Mouse (Mus musculus) ES-CJ7 (cell line): ENCODE measurements around the gene Rin2.
A peak's percentile ranks its signal among the peaks of the same experiment; 100 is the strongest.

Experiments used
- DNase-seq: peaks from one replicate; pipeline ENCODE4 v3.0.0; 2011; ENCODE audit warnings: low read depth, low spot score

Rin2 gene

DNA sequence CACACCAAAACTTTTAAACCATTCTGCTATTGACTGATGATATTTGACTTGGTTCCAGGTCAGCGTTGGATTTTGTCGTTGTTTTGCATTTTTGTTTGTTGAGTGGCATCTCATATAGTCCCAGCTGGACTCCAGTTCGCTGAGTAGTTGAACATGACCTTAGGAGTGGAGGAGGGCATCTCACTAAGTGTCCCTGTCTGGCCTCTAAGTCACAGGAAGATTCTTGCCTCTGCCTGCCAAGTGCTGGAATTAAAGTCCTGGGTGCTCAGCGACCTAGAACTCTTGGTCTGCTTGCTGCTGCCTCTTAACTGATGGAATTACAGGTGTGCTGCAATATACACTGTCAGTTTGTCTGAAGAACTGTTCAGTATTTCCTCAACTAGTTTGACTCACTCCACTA lies 154.2 kb downstream of the Rin2 start:
- no peak for DNase-seq

GRCm38 (mm10) chr2:145830417-145830816 lies 155.4 kb downstream of the Rin2 start:
- no peak for DNase-seq

DNA sequence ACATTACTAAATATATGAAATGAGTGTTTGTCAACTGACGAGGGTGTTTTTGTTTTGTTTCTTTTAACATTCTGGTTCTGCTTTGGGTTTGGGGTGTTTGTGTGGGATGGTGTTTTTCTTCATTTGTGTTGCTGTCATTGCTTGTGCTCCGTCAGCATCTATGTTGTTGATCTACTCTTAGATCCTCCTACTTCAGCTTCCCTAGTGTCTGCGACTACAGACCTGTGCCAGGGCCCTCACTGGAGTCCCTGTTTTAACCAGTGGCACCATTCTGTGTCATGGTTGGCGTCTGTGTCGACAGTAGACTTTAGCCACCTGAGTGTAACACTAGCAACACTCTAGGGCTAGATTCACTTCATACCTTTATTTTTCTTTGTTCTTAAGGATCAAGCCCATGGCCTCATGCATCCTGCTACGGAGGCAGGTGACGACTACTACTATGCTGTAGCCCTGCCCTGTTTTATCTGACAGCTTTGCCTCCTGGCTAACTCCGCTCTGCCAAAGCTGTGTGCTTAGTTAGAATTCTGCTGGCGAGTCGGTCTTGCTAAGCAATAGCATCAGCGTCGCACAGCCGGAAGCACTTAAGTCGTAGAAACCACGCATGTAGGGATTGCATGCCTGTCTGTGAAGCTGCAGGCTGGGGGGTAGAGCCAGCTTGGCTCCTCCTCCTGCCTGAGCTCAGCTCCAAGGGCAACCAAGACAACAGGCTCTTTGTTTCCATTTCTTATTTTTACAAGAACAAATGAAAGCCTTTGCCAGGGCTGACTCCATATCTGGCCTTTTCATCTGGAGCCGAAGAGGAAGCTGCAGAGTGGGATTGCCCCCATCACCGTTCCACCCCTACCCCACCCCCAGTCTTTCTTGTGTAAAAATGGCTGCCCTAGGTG lies 157.2 kb downstream of the Rin2 start:
- DNase-seq: peak; percentile 38

- no peak for DNase-seq
Observed at GRCm38 (mm10) chr2:145832836-145833221, 157.8 kb downstream of the Rin2 start.

- DNase-seq: no peak
Observed at GRCm38 (mm10) chr2:145833341-145833740, 158.3 kb downstream of the Rin2 start.

DNA sequence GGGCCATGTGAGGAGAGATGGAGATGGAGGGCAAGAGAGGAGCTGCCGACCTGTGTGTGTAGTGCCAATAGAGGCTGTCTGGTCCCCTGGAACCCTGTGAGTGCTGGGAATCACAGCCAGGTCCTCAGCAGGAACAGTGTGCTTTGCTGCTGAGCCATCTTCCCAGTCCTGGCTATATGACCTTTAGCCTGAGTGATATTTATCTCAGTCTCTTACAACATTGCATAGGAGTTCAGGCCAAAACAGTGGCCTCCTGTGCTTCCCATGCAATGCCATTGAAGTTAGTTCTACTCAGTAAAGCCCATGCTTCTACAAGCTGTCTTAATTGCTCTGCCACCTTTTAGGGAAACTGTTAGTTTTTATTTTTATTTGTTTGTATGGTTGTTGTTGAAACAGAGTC lies 160.9 kb downstream of the Rin2 start:
- no peak for DNase-seq

- no peak for DNase-seq
Observed at GRCm38 (mm10) chr2:145838675-145839074, 163.7 kb downstream of the Rin2 start.

DNA sequence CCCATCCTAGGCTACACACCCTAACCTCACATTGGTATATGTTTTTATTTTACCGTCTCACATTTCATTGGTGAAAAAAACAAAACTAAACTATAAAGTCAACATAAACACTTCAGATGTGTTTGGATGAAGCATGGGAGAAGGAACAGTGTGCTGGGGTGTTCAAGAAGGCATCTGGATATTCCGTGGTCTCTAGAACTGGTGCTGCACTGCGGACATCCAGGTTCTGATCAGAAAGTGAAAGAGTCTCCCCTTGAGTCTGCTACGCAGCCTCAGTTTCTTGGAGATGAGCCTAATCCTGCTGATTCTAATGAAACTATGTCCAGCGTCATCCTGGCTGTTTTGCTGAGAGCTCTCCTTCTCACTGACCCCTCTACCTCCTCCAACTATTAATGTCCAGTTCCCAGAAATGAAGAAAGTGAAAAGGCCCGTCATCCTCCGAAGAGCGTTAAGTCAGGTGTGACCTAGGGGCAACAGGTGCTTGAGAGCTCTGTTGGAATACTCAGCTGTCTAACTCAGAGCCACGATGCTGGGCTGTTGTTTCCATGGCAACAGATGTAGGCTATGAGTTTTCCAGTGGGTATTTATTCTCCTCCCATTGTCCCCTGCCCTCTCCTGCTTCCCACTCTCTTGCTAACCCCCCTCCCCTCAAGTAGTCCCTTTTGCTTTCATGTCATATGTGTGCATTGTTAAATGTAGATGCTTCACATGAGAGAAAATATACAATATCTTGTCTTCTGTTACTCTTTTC lies 164.7 kb downstream of the Rin2 start:
- no peak for DNase-seq

DNA sequence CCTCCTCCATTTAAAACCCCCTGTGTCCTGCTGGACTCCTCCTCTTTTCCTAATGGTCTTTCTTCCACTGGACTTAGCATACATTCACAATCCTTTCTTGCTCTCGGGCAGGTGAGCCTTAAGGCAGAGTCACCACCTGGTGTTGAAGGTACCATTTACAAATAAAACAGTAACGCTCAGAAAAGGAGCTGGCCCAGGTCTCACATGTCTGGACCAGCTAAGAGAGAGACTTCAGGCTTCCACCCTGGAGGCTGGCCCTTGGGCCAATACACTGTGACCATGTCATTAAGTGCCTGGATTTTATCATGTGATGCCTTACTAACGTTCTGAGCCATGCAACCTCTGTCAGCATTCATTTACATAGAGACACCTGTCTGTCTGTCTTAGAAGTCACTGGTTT lies 165.3 kb downstream of the Rin2 start:
- no peak for DNase-seq

- DNase-seq: no peak
Observed at GRCm38 (mm10) chr2:145840910-145841870, 166.2 kb downstream of the Rin2 start.

DNA sequence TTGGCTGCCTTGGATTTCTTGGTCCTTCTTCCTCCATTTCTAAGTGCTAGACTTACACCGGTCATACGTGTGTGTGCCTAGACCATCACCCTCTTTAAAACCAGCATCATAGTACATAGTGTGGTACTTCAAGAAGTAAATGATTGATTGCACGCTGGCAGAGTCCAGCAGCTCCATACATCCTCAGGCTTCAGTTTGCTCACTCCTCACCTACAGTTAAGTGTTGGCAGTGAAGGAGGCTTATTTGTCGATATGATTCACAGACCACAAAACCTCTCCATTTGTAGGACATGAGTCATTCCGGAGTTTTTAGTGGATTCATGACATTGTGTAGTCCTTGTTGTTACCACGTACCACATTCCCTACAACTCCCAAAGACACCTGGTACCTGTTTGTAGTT lies 168.3 kb downstream of the Rin2 start:
- DNase-seq: no peak

GRCm38 (mm10) chr2:145846595-145846994 lies 171.6 kb downstream of the Rin2 start:
- DNase-seq: no peak

DNA sequence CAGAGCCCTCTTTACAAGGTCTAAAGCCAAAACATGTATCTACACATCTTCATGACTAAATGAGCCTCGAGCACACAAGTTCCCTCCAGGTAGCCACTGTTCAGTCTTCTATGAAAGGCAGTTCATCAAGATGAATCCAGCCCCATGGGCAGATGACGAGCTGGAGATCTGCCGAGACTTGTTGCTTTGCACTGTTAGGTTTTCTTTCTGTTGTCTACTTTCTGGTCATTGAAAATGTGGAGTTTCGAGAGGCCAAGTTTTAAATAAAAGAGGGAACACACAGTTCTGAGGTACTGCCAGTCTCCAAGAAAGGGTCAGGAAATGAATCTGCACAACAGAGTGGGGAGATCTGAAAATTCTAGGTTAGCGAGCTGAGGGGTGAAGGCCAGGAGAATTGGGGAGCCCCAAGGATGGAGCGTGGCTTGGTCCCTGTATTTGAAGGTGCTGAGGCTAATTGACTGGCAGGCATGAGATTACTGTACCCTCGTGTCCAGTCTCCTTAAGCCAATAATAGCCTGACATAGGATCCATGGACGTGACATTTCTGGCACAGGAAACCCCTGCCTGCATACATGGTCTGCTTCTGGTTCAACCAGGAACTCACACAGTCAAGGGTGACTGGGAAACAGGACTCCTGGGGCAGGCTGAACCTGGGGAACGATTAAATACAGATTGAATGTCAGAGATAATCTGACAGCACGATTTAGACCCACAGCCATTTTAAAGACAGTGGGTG lies 174.3 kb downstream of the Rin2 start:
- no peak for DNase-seq

DNA sequence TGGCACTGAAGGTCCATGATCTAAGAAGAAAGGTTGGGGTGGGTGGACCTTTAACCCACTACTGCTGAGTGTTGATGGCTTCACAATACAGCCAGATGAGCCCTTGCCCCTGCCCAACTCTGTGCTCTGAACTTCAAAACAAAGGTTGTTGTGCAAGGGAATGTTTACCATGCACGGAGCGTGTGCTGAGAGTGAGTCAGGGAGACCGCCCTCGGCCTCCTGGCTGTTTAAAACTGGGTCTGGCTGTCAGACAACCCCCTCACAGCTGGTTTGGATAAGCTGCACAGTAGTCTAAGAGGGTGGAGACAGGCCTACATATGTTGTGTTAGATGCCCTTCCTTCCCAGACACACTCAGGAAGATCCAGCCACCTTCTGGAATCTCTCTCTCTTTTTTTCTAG lies 175.8 kb downstream of the Rin2 start:
- no peak for DNase-seq

GRCm38 (mm10) chr2:145855831-145856230 lies 180.8 kb downstream of the Rin2 start:
- no peak for DNase-seq

- no peak for DNase-seq
Observed at GRCm38 (mm10) chr2:145857864-145858263, 182.8 kb downstream of the Rin2 start.

DNA sequence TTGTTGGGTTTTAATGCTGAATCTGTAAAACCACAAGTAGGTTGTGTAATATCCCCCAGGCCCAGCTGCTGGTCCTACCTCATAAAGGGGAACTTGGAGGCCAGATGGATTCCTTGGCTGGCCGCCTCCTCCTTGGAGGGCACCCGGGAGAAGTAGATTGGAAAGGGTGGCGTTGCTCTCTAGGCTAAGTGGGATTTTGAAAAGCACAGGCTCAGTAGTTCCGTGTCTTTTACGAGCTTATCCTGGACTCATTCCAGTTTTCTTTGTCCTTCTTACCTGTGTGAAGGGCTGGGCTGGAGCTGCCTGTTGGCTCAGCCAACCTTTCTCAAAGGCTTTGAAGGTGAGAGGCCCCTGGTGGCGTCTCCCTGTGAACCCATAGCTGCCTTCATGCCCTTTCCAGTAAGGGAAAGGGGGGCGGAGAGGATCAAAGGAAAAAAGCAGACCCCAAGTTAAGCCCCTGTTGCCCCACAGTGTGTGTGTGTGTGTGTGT lies 184.5 kb downstream of the Rin2 start:
- no peak for DNase-seq

DNA sequence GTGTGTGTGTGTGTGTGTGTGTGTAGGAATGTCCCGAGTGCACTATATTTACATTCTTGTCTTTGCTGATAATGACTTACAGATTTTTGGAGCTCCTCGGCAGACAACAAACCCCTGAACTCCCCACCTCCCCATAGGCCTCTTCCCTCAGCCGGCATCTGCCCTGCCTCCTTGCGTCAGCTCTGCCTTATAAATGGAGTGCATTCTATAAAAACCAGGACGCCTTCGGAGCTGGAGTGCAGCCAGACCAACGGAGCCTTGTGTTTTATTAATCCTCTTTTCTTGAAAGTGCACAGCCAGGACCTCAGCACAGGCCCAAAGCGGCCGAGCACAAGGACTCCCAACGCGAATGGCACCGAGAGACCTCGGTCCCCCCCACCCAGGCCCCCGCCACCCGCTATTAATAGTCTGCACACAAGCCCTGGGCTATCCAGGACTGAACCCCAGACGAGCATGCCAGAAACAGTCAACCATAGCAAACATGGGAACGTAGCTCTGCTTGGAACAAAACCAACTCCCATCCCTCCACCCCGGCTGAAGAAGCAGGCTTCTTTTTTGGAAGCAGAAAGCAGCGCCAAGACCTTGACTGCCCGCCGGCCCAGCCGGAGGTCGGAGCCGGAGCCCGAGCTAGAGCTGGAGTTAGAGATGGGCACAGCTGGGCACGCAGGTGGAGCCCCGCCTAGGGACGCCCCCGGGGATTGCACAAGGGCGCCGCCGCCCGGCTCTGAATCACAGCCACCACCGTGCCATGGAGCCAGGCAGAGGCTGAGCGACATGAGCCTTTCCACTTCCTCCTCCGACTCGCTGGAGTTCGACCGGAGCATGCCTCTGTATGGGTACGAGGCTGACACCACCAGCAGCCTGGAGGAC lies 185.2 kb downstream of the Rin2 start:
- peak; percentile 35 for DNase-seq

DNA sequence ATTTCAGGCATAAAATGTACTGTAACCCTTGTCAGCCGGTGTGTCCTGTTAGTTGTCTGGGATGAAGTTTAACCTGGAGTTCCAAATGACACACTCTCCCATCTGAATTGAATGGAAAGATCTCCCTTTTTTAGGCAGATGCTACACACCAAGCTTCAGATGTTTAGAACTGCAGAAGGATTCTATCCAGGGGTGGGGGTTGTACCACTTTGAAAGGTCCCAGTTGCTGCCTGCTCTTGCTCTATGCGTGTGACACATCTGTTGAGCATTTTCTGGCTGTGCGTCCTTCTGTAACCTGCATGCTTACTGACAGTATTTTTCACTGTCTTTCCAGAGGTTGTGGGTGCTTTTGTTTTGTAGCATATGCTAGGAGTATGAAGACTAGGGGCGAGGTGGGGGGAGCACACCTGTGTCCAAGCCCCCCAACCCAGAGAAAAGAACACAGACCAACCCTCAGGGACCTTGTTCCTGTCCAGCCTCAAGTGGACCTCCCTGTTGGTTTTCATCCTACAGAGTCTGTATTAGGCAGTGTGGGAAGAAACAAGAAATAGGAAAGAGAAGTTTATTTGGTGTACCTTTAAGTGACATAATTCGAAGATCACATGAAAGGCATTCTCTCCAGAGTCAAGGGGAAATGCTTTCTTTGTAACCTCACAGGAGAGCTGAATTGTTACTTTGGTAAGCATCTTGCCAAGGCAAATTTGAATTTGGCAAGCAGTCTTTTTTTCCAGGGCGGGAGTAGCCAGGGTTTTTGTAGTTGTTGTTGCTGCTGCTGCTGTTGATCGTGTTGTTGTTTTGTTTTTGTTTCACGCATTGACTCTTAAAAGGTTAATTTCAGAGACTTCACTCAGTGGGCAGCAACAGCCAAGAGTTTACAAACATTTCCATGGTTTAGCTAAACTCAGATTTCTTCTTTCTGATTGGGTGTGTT lies 186.4 kb downstream of the Rin2 start:
- DNase-seq: no peak
